Mouse (Mus musculus) testis, adult 2 months (tissue): ENCODE measurements around the gene Maco1.

Experiments used
- CTCF ChIP-seq: fragments of 200-500 bp; IDR thresholded peaks from 2 replicates; pipeline ENCODE4 v1.5.1; 2012; ENCODE audit warnings: low read depth, mild to moderate bottlenecking, inconsistent platforms, low read length, moderate library complexity; ENCODE audit not compliant: control insufficient read depth, insufficient read depth, insufficient replicate concordance
- POLR2A ChIP-seq: fragments of 200-500 bp; IDR thresholded peaks from 2 replicates; pipeline ENCODE4 v1.6.1; 2012; ENCODE audit warnings: low read depth, mild to moderate bottlenecking, inconsistent platforms, low read length, moderate library complexity; ENCODE audit not compliant: control insufficient read depth

DNA sequence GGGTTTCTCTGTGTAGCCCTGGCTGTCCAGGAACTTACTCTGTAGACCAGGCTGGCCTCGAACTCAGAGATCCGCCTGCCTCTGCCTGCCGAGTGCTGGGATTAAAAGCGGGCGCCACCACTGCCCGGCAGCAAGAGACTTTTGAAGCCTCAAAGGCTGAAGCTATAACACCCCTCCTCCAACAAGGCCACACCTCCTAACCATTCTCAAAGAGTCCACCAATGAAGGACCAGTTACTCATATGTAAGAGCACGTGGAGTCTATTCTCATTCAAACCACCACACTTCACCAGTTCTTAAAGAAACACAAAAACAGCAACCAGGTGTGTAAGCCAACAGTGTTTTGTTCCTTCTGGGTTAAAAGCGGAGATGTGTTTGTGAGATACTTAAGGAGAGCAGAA is 14.5 kb upstream of the Maco1 start:
- TF ChIP-seq POLR2A, result no peak
- TF ChIP-seq CTCF, result no peak
